Mouse (Mus musculus) frontal cortex, postnatal 36 days (tissue): ENCODE data around the gene Rims1.
A peak's percentile ranks its signal among the peaks of the same experiment; 100 is the strongest.

Source experiments
- DNase-seq, 2 experiments: peaks; one replicate each; pipeline ENCODE4 v3.0.0; 2022; ENCODE audit warnings: low spot score in 2 of 2

The Rims1 gene

DNA sequence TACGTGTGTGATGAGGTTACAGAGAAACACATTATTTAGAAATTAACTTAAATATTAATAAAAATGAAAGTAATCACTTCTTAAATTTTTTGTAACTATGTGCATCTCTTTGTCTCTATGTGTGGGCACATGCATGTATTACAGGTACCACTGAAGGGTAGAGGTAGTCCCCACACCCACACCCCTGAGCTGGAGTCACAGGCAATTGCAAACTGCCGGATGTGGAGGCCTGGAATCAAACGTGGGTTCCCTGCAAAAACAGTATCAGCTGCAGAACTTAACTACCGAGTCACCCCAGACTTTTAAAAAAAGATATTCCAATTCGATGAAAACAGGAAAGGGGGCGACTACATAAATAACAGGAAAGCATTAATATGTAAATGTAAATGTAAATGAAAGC, 428.7 kb downstream of the Rims1 start:
- no peak for DNase-seq

DNA sequence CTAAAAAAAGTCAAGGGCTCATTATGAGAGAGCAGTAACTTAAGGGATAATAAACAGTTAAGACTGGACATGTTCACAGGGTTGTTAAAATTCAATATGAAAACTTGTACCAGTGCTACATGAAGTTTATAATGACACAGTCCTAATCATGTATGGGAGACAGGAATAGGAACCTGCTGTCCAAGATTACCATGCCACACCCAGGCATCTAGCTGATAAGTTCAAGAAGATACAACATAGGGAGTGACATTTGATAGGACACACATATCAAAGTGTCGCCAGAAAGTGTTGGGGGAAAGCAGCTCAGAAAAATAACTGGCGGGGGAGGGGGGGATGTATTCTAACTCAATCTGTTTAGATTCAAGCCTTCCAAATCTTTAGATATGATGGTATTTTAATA, 449.6 kb downstream of the Rims1 start:
- DNase-seq: no peak

DNA sequence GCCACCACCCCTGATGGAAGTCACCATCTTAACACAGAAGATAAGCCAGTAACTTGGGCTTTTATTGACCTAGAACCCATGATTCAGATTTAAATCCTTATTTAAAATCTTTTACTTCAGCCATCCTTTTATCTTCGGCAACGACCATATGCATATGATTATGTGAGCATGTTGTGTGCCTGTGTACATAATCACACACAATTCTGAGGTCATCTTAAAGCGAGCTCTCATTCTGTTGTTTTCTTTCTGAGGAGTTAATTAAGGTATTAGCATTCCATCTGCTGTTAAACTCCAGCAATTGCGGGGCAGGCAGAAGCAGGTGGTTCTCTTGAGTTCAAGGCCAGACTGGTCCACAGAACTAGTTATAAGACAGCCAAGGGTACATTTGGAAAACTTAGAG, 452.1 kb downstream of the Rims1 start:
- DNase-seq: no peak

DNA sequence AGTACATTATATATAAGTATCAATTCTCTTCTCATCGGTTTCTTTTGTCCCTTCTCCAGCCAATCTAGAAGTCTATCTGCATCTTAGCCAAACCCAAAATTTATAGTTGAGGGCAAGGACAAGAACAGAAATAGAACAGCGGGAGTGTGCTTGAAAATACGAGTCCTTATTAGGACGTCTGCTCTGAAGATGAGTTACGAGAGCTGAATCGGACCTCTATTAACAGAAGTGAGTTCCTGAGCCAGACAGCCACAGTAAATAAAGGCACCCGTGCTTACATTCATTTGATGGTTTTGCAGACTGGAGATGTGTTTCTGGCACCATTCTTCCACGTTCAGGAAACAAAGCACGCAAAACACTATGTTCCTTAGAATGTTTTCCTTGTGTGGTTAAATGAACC, 466.9 kb downstream of the Rims1 start:
- no peak for DNase-seq

DNA sequence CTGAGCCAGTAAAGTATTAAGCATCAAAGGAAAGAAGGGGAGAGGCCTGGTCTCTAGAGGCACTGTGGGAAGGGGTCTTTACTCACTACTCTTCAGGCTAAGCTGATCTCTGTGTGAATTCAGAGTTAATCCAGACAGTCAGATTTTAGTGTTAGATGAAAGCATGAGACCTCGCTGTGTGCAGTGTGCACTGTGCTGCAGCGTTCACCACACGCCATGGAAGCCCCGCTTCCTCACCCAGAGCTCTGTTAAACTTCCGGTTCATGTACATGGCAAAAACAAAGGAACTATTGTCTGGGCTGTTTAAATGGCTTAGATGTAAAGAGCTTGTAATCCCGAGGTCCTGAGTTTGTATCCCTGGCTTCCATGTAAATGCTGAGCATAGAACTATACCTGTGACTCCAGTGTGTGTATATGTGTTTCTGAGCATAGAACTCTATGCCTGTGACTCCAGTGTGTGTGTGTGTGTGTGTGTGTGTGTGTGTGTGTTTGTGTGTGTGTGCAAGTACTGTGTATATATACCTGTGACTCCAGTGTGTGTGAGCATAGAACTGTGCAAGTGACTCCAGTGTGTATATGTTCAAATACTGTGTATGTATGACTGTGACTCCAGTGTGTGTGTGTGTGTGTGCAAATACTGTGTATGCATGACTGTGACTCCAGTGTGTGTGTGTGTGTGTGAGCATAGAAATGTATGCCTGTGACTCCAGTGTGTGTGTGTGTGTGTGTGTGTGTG, 484.7 kb downstream of the Rims1 start:
- no peak for DNase-seq

DNA sequence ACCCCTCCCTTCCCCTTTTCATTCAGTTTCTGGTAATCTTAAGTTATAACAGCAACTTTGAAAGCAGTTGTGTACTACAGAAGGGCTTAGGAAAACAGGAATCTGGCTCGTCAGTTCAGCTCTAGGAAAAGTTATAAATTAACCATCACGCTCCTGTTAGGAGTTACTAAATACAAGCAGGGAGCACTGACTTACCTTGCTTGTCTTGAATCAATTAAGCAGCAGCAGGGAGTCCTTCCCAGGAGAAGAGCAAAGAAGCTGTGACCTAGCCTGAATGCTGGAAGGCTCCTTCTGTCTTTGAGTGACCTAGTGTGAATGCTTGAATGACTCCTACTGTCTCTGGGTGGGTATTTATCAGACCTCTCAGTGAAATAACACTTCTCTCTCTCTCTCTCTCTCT, 490.3 kb downstream of the Rims1 start:
- no peak for DNase-seq

DNA sequence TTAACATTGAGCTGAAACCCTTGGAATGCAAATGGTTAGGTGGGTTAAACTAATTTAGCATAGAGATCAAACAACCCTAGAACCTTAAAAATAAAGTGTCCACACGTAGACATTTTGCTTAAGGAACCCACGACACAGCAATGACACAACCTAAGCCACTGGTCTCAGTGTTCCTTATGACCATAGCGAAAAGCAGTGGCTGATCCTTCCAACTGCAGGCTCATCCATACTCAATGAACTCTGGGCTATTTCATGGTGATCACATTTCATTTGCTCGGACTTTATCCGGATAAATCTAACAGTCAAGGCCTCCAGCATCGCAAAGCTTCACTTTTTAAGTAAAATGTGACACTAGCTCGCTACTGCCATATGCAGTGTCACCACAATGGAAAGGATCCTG, 494.3 kb downstream of the Rims1 start:
- no peak for DNase-seq

DNA sequence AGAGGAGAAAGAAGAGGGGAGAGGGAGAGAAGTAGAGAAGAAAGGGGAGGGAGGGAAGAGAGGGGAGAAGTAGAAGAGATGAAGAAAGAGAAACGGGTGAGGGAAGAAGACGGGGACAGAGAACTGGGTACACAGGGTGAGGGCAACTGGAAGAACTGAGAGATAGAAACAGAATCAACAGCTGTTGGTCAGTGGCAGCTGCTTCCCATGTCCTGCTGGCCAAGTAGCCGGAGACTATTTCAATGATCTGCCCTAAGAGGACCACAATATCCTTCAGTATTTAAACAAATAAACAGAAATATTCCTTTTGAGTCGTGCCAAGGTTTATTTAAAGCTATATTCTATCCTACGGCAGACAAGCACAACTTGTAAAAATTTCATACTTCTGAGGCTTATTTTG, 499.3 kb downstream of the Rims1 start:
- no peak for DNase-seq

DNA sequence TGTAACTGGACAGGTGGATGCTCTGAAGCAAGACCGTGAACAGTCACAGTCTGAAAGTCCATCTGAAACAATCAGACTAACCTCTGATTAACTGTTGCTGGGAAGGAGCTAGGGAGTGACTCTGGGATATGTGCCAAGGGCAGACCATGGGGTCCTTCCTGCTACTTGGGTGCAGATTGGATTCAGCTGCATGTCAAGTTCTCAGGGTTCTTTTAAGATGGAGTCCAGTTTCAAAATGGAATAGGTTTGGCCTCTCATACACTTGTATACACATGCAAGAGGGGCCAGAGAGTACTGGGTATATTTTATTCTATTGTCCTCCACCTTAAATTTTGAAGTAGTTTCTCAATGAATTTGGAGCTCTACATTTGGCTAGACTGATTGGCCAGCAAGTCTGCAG, 499.9 kb downstream of the Rims1 start:
- DNase-seq: no peak

DNA sequence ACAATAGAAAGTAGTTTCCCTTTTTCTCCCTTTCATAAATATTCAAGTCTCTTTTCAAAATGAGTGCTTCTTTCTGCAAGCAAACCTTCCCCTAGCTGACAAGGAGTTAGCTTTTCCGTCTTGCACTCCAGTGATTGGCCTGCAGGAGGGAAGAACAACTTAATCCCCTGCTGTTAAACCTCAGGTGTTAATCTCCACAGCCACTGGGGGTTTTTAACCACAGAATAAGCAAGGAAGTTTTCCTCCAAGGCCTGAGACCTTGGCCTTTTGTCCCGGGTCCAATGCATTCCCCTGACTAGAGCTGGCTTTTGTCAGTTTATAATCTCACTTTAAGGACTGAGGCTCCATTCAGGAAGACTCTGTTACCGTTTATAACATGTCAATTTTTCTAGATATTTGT, 511.8 kb downstream of the Rims1 start:
- no peak for DNase-seq

DNA sequence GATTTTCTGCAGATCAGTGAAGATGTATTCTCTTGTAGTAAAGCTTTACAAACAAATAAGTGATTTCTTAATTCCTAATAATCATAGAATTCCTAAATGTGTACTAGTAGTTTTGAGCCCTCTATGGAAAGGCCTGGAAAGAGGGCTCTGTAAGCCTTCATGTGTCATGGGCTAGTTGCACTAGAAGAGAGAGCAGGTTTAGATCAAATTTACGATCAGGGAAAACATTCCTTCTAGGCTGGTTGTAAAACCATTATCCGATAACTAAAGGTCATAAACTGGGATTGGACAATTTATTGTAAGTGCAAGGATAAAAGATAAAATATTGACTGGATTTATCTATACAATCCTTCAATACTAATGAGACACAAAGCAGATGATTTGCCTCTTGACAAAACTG, 512.5 kb downstream of the Rims1 start:
- DNase-seq: no peak

DNA sequence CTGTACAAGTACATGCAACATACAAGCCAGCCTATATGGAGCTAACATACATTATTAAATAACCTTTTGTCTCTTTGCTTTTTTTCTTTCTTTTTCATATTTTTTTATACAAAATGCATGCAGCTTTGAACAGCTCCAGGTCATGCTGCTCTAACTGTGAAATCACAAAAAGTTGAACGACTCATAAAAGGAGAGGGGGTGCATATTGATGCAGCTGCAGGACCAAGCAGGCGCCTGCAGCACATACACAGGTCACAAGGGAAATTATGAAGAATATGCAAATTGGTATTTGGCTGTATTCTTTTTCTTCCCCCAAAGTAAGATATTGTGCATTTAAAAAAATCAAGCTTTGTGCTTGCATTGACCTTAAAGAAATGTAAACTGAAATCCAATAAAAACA, 519.0 kb downstream of the Rims1 start:
- no peak for DNase-seq

DNA sequence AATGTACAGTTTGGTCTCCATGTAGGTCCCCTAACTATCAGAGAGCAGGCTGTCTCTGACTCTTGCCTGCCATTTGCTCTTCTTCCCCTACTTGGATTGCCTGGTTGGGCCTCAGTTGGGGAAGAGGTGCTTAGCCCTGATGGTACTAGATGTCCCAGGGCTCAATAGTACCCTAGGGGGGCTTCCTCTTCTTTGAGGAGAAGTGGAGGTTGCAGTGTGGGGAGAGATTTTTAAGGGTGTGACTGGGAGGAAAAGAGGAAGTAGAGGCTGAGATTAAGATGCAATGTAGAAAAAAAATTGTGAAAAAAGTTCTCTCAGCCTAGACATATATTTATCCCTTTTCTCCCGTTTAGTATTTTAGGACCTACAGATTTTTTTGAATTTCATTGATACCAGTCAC, 525.8 kb downstream of the Rims1 start:
- DNase-seq: no peak

DNA sequence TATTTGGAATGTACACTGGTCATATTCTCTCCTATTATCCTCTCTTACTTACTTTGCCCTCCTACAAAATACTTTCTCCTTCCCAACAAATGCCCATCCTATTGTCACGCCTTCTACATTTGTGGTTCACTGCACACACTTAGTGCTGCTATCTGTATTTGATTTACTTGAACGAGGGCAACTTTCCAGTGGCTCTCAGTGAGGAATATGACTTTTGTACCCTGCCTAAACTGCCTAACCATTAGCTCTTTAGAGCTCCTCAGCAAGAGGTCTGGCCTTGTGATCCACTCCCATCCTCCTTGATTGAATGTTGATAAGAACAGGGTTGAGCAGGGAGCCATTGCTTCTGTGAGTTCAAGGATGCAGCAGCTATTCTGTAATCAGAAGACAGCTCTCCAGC, 531.7 kb downstream of the Rims1 start:
- DNase-seq: no peak

DNA sequence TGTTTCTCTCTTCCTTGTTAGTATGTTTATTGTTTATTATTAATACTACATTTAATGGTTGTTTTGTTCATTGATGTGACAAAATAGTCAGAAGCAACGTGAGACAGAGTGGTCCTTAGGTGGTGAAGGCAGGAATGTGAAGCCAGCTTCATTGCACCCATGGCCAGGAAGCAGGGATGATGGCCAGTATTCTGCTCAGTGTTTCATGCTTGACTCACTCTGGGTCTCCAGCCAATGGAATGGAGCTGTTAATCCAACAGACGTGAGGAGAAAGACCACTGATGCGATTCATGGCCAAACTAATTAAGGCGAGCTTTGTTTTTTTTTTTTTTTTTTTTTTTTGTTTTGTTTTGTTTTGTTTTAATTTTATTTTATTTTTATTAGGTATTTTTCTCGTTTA, 535.7 kb downstream of the Rims1 start:
- no peak for DNase-seq

DNA sequence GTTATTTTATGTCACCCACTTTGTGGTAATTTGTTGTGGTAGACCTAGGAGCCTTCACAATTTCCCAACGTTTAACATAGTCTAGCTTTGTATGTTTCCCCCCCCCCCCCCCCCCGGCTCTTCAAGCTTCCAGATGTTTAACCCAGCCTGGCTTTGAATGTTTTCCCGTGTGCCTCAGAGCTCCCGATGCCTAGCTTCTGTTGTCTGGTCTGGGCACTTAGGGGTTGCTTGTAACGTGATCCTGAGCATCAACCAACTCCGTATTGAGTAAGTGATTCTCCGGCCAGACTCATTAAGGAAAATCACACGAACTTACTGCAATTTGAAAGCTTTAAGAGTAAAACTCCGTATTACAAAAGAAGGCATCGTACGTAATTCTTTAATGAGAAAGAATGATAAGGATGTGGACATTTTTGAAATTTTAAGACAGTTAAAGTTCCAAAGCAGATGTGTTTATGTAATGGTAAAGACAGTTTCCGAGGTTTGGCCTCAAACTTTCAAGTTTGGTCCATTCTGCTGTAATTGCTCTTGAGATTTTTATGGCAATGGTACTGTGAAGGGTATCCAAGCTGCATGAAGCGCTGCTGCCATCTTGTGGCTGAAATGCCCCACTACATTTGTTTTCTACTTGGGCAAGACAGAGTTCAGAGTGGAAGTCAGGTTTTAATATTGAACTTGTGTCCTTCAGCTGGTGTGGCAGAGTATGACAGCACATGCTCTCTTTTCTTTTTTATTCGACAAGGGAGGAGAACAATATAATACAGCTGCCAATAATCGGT, 537.0 kb downstream of the Rims1 start:
- DNase-seq: peak; percentile 83 to 92

DNA sequence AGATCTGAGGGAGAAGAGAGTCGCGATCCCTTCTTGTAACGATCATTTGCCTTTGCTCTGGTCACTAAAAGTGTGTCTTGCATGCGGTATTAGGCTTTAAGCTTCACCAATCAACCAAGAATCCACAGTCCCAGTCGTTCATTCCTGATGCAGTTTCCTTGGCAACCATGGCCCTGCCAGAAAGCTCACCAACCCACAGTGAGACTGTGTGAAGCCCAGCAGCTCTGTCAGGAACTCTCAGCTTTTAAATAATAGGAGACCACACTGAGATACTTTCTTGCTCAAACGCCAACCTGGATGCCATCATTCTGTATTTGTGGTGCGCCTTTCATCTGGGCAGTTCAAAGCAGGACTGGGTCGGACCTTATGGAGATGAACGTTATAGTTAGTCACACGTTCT, 539.3 kb downstream of the Rims1 start:
- DNase-seq: peak; percentile 38 to 59

DNA sequence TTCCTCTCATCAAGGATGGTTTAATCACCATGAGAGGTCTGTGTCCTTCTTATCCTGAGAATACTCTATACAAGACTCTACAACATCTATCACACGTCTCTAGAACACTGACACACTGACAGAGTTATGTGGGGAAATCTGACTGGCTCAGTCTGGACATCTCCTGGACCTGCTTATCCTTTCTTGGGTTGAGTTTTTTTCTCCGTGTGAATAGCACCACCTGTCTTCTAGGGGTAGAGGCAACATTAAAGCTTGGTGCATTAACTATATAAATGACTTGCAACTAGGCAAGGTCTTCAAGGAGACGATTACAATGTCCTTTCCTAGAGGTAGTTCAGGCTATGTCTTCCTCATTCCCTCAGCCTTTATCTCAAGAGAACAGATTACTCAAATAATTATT, 540.3 kb downstream of the Rims1 start:
- no peak for DNase-seq

DNA sequence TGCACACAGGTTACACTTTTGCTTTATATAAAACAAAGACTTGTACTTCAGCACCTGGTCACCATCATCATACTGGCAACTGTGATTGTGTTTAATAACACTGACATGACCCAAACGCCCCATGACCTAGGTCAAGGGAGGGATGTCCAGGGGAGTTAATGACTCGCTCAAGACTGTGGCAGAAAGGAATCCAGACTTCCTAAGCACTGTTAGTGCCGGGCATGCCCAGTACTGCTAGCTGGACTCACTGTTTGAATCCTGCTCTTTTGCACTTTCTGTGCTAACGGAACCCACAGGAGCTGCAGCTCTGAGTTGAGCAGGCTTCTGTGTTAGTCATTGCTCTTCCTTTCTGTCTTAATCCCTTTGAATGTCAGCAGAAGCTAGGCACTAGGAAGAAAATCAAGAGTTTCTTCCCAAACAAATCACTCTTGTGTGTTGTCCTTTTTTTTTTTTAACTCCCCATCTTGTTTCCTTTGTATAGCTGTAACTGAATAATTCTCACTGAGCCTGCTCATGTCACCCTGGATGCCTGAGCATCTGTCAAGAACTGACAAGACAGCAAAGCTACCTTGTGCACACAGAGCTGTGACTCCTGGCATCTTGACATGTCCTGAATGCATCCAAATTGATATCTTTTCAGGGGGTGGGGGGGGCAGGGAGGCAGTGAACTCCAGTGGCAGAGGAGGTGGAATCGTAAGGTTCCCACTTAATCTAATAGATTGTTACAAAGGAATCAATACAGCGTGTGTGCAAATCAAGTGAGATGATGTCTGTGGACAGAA, 543.4 kb downstream of the Rims1 start:
- no peak for DNase-seq

DNA sequence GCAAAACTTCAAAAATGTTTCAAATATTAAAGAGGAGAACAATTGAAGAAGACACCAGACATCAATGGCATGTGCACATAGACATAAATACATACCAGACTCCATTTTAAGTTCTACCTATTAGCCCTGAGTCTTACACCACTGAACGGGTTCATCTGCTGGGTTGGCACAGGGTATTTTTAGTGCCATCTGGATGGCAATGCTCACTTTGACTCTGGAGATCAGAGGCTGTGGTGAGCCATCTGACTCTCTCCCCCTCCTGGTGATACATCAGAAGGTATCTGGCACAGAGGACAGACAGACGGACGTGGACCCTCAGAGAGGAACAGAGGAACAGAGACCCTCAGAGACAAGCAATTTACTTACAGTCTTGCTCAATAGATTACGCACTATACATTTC, 544.1 kb downstream of the Rims1 start:
- DNase-seq: no peak

DNA sequence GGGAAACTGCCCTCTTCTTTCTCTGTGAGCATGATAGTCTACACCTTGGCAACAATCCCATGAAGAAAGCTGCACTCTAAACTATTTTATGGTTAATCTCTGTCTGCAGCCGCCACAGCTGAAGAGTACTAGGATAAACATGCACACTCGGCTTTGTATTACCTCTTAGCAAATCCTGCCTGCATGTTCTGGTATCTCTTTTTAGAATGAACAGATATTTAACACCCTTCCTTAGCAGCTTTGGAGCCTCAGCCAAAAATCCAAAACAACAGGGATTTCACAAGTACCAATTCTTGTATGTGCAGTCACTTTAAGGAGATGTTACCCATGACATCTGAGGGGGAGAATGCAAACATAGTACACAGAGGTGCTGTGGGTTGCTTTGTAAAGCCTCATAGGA, 545.5 kb downstream of the Rims1 start:
- DNase-seq: no peak

DNA sequence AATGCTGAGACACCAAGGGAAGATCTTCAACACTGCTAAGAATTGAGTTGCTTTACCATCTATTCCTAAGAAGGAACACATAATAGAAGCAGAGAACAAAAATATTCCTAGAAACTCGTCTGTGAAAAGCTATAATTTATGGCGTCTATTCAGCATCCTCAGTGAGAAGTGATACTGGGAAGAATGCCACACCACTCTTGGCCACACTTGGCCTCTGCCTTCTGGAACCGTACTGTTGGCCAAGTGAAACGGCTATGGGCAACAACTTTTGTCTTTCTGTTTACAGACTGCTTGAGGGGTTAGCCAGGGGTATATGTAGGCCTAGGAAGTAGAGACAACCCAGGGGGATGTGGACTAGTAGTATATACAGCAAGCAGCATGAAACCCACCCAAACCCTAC, 547.4 kb downstream of the Rims1 start:
- DNase-seq: no peak

DNA sequence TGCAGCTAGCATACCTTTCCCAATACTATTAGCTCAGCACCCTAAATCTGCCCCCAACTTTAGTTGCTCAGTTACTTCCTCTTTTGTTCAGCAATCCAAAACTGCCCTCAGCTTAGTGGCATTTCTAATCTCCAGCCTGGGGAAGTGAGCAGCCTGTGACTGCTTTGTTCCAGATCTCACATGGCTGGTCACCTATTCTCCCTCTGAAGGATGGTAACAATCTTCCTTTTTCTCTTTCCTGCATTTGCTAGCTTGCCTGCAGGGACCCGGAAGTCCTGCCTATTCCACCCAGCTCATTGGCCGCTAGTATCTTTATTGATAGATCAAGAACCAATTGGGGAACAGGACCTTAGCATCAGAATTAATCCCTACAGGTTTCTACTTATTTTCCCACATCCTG, 551.5 kb downstream of the Rims1 start:
- no peak for DNase-seq
